ENCODE assay signal across 9 mouse cellular contexts in the genomic region with DNA sequence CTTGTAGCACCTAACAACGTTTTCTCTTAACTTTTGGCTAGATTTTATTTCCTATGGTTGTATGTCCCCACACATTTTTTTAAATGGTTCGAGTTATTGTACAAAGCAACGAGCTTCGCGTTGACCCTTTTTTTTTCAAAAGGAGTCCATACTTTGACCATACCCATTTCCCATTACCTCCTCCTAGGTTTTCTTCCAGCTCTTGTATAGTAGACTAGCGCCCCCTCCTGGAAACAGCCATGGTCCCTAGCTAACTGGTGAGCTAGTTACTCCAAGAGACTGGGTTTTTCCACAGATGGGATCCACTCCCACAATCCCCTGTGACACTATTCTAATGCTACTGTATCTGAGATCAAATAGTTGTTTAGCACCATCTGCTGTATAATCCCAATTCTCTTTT.
DNase-seq lines count a peak whose midpoint lies in the region; ATAC-seq and TF ChIP-seq lines count a peak whose summit lies in the region.
"Had no signal": no experiment of that assay in that cellular context is flagged by ENCODE, and none has a peak within 500 bp of the region (broad histone marks: within the 10 kb centered on the region; RNA-seq: fewer than 3 reads in every experiment).

No protein-coding gene starts in this region.

- dilution Hi-C loops in CH12.LX (cut with MboI; ENCODE audit: extremely low pct_ligation_motif_present, extremely low pct_unique_long_range_greater_than_20kb, low sequenced_read_pairs), result no loop called here

- H3K4me1 ChIP-seq in heart, adult 2 months (ENCODE audit: control insufficient read depth, insufficient read depth, low read length), result no peaks in the 10 kb centered on the region
- no peaks in the 10 kb centered on the region for H3K4me1 ChIP-seq in heart, embryonic 11.5 days (ENCODE audit: control insufficient read depth, insufficient read depth, low read length)
- H3K4me1 ChIP-seq in CH12.LX (ENCODE audit: control insufficient read depth in 1 of 2, insufficient read depth in 2 of 2), result peaks cover 0 to 2% of the 10 kb centered on the region in 2 experiments; a peak in 1 of 4 replicates
- no peaks in the 10 kb centered on the region for H3K4me1 ChIP-seq in limb, embryonic 11.5 days (ENCODE audit: control insufficient read depth, insufficient read depth, low read length)
- no peaks in the 10 kb centered on the region for H3K4me1 ChIP-seq in spleen, adult 2 months (ENCODE audit: control insufficient read depth, insufficient read depth, insufficient read length)
- H3K4me1 ChIP-seq in hindbrain, embryonic 16.5 days (ENCODE audit: control insufficient read depth, insufficient read depth, low read depth, low read length), result no peaks in the 10 kb centered on the region
- H3K4me1 ChIP-seq: neural tube, embryonic 13.5 days had no signal

- in situ Hi-C loops in CH12.LX (cut with MboI; ENCODE audit: low pct_ligation_motif_present, low pct_unique_long_range_greater_than_20kb, low sequenced_read_pairs), result no loop called here

- peak; percentile 7 to 25 for DNase-seq in heart, adult 2 months
- peak; percentile 59 for DNase-seq in CH12.LX (ENCODE audit: extremely low read depth)
- DNase-seq in adrenal gland, postnatal 4 days (ENCODE audit: low spot score in 2 of 2), result peak; percentile 10 to 19
- peak; percentile 32 for DNase-seq in heart, postnatal 4 days
- peak; percentile 22 for DNase-seq in limb, embryonic 11.5 days (ENCODE audit: low spot score)
- DNase-seq in spleen, adult 2 months (ENCODE audit: low read depth in 1 of 2, low spot score in 2 of 2), result peak in 1 of 2 experiments; percentile 29

- no peaks in the 10 kb centered on the region for H3K36me3 ChIP-seq in heart, adult 2 months (ENCODE audit: control insufficient read depth, insufficient read depth, low read length)
- H3K36me3 ChIP-seq in heart, embryonic 11.5 days (ENCODE audit: control insufficient read depth, insufficient read depth, low read length), result no peaks in the 10 kb centered on the region
- H3K36me3 ChIP-seq in CH12.LX (replicated peaks in 1 of 2; ENCODE audit: control insufficient read depth in 1 of 2, insufficient read depth in 1 of 2, low read length in 1 of 2), result no peaks in the 10 kb centered on the region
- no peaks in the 10 kb centered on the region for H3K36me3 ChIP-seq in limb, embryonic 11.5 days (ENCODE audit: control insufficient read depth, insufficient read depth, low read length)
- H3K36me3 ChIP-seq in spleen, adult 2 months (ENCODE audit: control insufficient read depth, insufficient read depth, low read length), result no peaks in the 10 kb centered on the region
- H3K36me3 ChIP-seq in hindbrain, embryonic 16.5 days (ENCODE audit: control insufficient read depth, insufficient read depth, low read length), result no peaks in the 10 kb centered on the region
- H3K36me3 ChIP-seq: neural tube, embryonic 13.5 days had no signal

- TF ChIP-seq CTCF in heart, adult 2 months (IDR thresholded peaks at IDR 0.05), result peak; percentile 60
- TF ChIP-seq CTCF in CH12.LX (conservative IDR thresholded peaks at IDR 0.05 in 1 of 2, IDR thresholded peaks at IDR 0.05 in 1 of 2; ENCODE audit: low read depth in 2 of 2, low read length in 2 of 2), result peak; percentile 46 to 83; a peak in 3 of 4 replicates
- TF ChIP-seq CTCF in spleen, adult 2 months (IDR thresholded peaks at IDR 0.05; ENCODE audit: extremely low read depth, insufficient read depth, insufficient read length, insufficient replicate concordance), result peak; percentile 13; the same call in 1 of the 2 replicates

- H3K9ac ChIP-seq in heart, adult 2 months (ENCODE audit: low read depth, low read length), result no peak overlapping the region
- no peak overlapping the region for H3K9ac ChIP-seq in heart, embryonic 11.5 days (ENCODE audit: low read depth, low read length)
- H3K9ac ChIP-seq in CH12.LX (ENCODE audit: insufficient read depth, low read depth), result no peak overlapping the region
- no peak overlapping the region for H3K9ac ChIP-seq in limb, embryonic 11.5 days (ENCODE audit: low read length)
- no peak overlapping the region for H3K9ac ChIP-seq in hindbrain, embryonic 16.5 days (ENCODE audit: low read depth, low read length)
- H3K9ac ChIP-seq: neural tube, embryonic 13.5 days had no signal

- H3K79me2 ChIP-seq in heart, adult 2 months (replicated peaks; ENCODE audit: control insufficient read depth, insufficient read depth, low read length), result no peaks in the 10 kb centered on the region
- no peaks in the 10 kb centered on the region for H3K79me2 ChIP-seq in CH12.LX (replicated peaks; ENCODE audit: control insufficient read depth, extremely low read depth, insufficient read depth, poor library complexity, severe bottlenecking)

- ATAC-seq in heart, embryonic 11.5 days (replicated peaks; ENCODE audit: insufficient number of reproducible peaks, low FRiP score, low TSS enrichment), result no peak
- no peak for ATAC-seq in limb, embryonic 11.5 days (ENCODE audit: insufficient number of reproducible peaks, low FRiP score, low TSS enrichment, low read depth)
- no peak for ATAC-seq in hindbrain, embryonic 16.5 days

- 55% methylated on average over 6 of the region's 6 CpGs for WGBS in heart, adult 2 months
- whole genome bisulfite sequencing in heart, embryonic 11.5 days (ENCODE audit: insufficient replicate concordance), result 45% methylated on average over 6 of the region's 6 CpGs
- WGBS in limb, embryonic 11.5 days, result 52% methylated on average over 6 of the region's 6 CpGs
- 75% methylated on average over 6 of the region's 6 CpGs for WGBS in spleen, adult 2 months
- WGBS in hindbrain, embryonic 16.5 days, result 51% methylated on average over 6 of the region's 6 CpGs

- H3K27ac ChIP-seq in heart, adult 2 months, result no peak overlapping the region
- H3K27ac ChIP-seq in heart, embryonic 11.5 days (ENCODE audit: low read depth, low read length), result no peak overlapping the region
- H3K27ac ChIP-seq in CH12.LX (ENCODE audit: insufficient read depth, low read depth), result no peak overlapping the region
- H3K27ac ChIP-seq in limb, embryonic 11.5 days (replicated peaks; ENCODE audit: low read depth, low read length), result no peak overlapping the region
- no peak overlapping the region for H3K27ac ChIP-seq in spleen, adult 2 months (ENCODE audit: insufficient read depth, low read length)
- no peak overlapping the region for H3K27ac ChIP-seq in hindbrain, embryonic 16.5 days (ENCODE audit: low read depth, low read length)
- H3K27ac ChIP-seq: neural tube, embryonic 13.5 days had no signal

- no peak overlapping the region for H3K4me2 ChIP-seq in heart, embryonic 11.5 days
- H3K4me2 ChIP-seq in CH12.LX (ENCODE audit: insufficient read depth, low read depth, poor library complexity, severe bottlenecking), result no peak overlapping the region
- no peak overlapping the region for H3K4me2 ChIP-seq in limb, embryonic 11.5 days (ENCODE audit: low read depth, severe bottlenecking)
- no peak overlapping the region for H3K4me2 ChIP-seq in hindbrain, embryonic 16.5 days (ENCODE audit: low read length)
- H3K4me2 ChIP-seq: neural tube, embryonic 13.5 days had no signal

- no peaks in the 10 kb centered on the region for H3K27me3 ChIP-seq in heart, adult 2 months (ENCODE audit: control insufficient read depth, insufficient read depth, low read length)
- H3K27me3 ChIP-seq in heart, embryonic 11.5 days (ENCODE audit: control insufficient read depth, insufficient read depth, low read length), result no peaks in the 10 kb centered on the region
- H3K27me3 ChIP-seq in CH12.LX (replicated peaks), result no peaks in the 10 kb centered on the region
- H3K27me3 ChIP-seq in limb, embryonic 11.5 days (ENCODE audit: control insufficient read depth, insufficient read depth, low read length), result no peaks in the 10 kb centered on the region
- H3K27me3 ChIP-seq in spleen, adult 2 months (ENCODE audit: control insufficient read depth, insufficient read depth, low read length), result no peaks in the 10 kb centered on the region
- no peaks in the 10 kb centered on the region for H3K27me3 ChIP-seq in hindbrain, embryonic 16.5 days (replicated peaks; ENCODE audit: control insufficient read depth, insufficient read depth, low read length)
- H3K27me3 ChIP-seq: neural tube, embryonic 13.5 days had no signal

- H3K4me3 ChIP-seq in heart, adult 2 months, result no peak overlapping the region
- H3K4me3 ChIP-seq in heart, embryonic 11.5 days (ENCODE audit: low read depth, low read length), result no peak overlapping the region
- no peak overlapping the region for H3K4me3 ChIP-seq in CH12.LX (replicated peaks in 1 of 3; ENCODE audit: low read depth in 2 of 3, low read length in 2 of 3, poor library complexity in 1 of 3)
- H3K4me3 ChIP-seq in limb, embryonic 11.5 days (ENCODE audit: low read depth, low read length), result no peak overlapping the region
- no peak overlapping the region for H3K4me3 ChIP-seq in spleen, adult 2 months (ENCODE audit: extremely low read depth, insufficient read depth, insufficient read length)
- no peak overlapping the region for H3K4me3 ChIP-seq in hindbrain, embryonic 16.5 days (ENCODE audit: low read length)
- H3K4me3 ChIP-seq: neural tube, embryonic 13.5 days had no signal

- TF ChIP-seq POLR2A in heart, adult 2 months (IDR thresholded peaks at IDR 0.05; ENCODE audit: insufficient read depth, low read depth, low read length), result no peak
- TF ChIP-seq POLR2A in CH12.LX (IDR thresholded peaks at IDR 0.05; ENCODE audit: low read depth, low read length), result no peak
- no peak for TF ChIP-seq POLR2A in spleen, adult 2 months (IDR thresholded peaks at IDR 0.05; ENCODE audit: low read depth, low read length)

- H3K9me3 ChIP-seq in heart, embryonic 11.5 days (replicated peaks; ENCODE audit: control insufficient read depth, low read length), result no peaks in the 10 kb centered on the region
- no peaks in the 10 kb centered on the region for H3K9me3 ChIP-seq in CH12.LX (replicated peaks; ENCODE audit: low read length)
- H3K9me3 ChIP-seq in limb, embryonic 11.5 days (ENCODE audit: control insufficient read depth, low read length), result no peaks in the 10 kb centered on the region
- H3K9me3 ChIP-seq in hindbrain, embryonic 16.5 days (ENCODE audit: control insufficient read depth, low read length), result no peaks in the 10 kb centered on the region
- H3K9me3 ChIP-seq: neural tube, embryonic 13.5 days had no signal

- no peak for TF ChIP-seq EP300 in heart, adult 2 months (IDR thresholded peaks at IDR 0.05; ENCODE audit: insufficient read depth, low read depth, low read length)
- TF ChIP-seq EP300 in CH12.LX (IDR thresholded peaks at IDR 0.05; ENCODE audit: low read length), result no peak

- intact Hi-C loops in heart, adult 2 months (cut with DNase I), result loop anchor here (5.0 to 10.0 kb wide), 2 partner anchors 160 to 367 kb away; no protein-coding TSS in a partner anchor

- TF ChIP-seq RAD21 in CH12.LX (IDR thresholded peaks at IDR 0.05; ENCODE audit: low read depth, low read length), result peak; percentile 80

TF ChIP-seq in CH12.LX, 34 proteins besides CTCF, POLR2A, EP300 and RAD21 (continues in another document):
- peak; percentile 70 for TF ChIP-seq ZC3H11A (IDR thresholded peaks at IDR 0.05; ENCODE audit: low read depth, low read length)
- TF ChIP-seq CHD1 (IDR thresholded peaks at IDR 0.05; ENCODE audit: low read depth, low read length), result no peak
- TF ChIP-seq ETS1 (conservative IDR thresholded peaks at IDR 0.05; ENCODE audit: low read depth, low read length), result no peak
- TF ChIP-seq MAX (IDR thresholded peaks at IDR 0.05; ENCODE audit: low read length), result no peak
- TF ChIP-seq USF1 (IDR thresholded peaks at IDR 0.05; ENCODE audit: low read depth, low read length), result no peak
- 0 out of 2 replicates have a peak, but pooled peaks have one; percentile 23 for TF ChIP-seq MEF2A (IDR thresholded peaks at IDR 0.05; ENCODE audit: borderline replicate concordance, low read depth, low read length)

Comparison
In these comparisons a context has a peak if more than half of its experiments do, and no peak if none do; other contexts are left out.
1. CTCF ChIP-seq: peak in every context shown above with its lines; median percentile 64 in CH12.LX; 60 in heart, adult 2 months; 13 in spleen, adult 2 months.